Mouse (Mus musculus) right cerebral cortex, postnatal 14 days (tissue): Measurements from ENCODE around the gene B4galt7.
"Not testable (repeated sequence)": the region's sequence is repeated elsewhere in the genome, so short reads cannot be mapped to it uniquely, and the experiment has no call there.

Experiments used
- DNase-seq: peaks from one replicate; pipeline ENCODE4 v3.0.0; 2022

The B4galt7 gene

GRCm38 (mm10) chr13:55600657-55601056 lies 961 bp downstream of the B4galt7 start:
- no peak for DNase-seq

GRCm38 (mm10) chr13:55601611-55602010 lies 1.9 kb downstream of the B4galt7 start:
- DNase-seq: peak; percentile 89

GRCm38 (mm10) chr13:55604606-55605005 lies 4.9 kb downstream of the B4galt7 start:
- no peak for DNase-seq

GRCm38 (mm10) chr13:55606899-55607623 lies 7.4 kb downstream of the B4galt7 start:
- DNase-seq: no peak

GRCm38 (mm10) chr13:55607624-55608006 lies 7.9 kb downstream of the B4galt7 start:
- no peak for DNase-seq

GRCm38 (mm10) chr13:55611996-55612395 lies 12.3 kb downstream of the B4galt7 start:
- DNase-seq: no peak

- DNase-seq: no peak
Measured at GRCm38 (mm10) chr13:55613471-55613870, 13.8 kb downstream of the B4galt7 start.

- no peak for DNase-seq
Measured at GRCm38 (mm10) chr13:55619328-55619727, 19.6 kb downstream of the B4galt7 start.

GRCm38 (mm10) chr13:55620275-55620674 lies 20.6 kb downstream of the B4galt7 start:
- no peak for DNase-seq

GRCm38 (mm10) chr13:55622156-55622648 lies 22.5 kb downstream of the B4galt7 start:
- DNase-seq: not testable (repeated sequence)

GRCm38 (mm10) chr13:55622649-55623541 lies 23.2 kb downstream of the B4galt7 start, which contains the start of gene Caml:
Gene Caml, plus strand, starts transcription at chr13:55623005.
- DNase-seq: peak; percentile 77

GRCm38 (mm10) chr13:55634639-55635127 lies 35.0 kb downstream of the B4galt7 start, which contains the start of gene Ddx46:
Gene Ddx46, plus strand, starts transcription at chr13:55635027.
- DNase-seq: peak; percentile 91

- no peak for DNase-seq
Measured at GRCm38 (mm10) chr13:55635146-55635571, 35.5 kb downstream of the B4galt7 start.

- DNase-seq: no peak
Measured at GRCm38 (mm10) chr13:55636185-55636983, 36.7 kb downstream of the B4galt7 start.

GRCm38 (mm10) chr13:55640480-55640879 lies 40.8 kb downstream of the B4galt7 start:
- peak; percentile 73 for DNase-seq

- peak; percentile 15 for DNase-seq
Measured at GRCm38 (mm10) chr13:55644525-55644924, 44.8 kb downstream of the B4galt7 start.

GRCm38 (mm10) chr13:55650098-55650497 lies 50.4 kb downstream of the B4galt7 start:
- no peak for DNase-seq

GRCm38 (mm10) chr13:55650980-55651379 lies 51.3 kb downstream of the B4galt7 start:
- DNase-seq: no peak
